Mouse (Mus musculus) olfactory bulb, adult 2 months (tissue): ENCODE results near the gene Rnf220.

ENCODE experiments used
- CTCF ChIP-seq: fragments of 200-500 bp; IDR thresholded peaks from 2 replicates; pipeline ENCODE4 v1.5.1; 2012; ENCODE audit warnings: low read depth, mild to moderate bottlenecking, low read length, moderate library complexity; ENCODE audit not compliant: insufficient read depth
- POLR2A ChIP-seq: fragments of 200-500 bp; IDR thresholded peaks from 2 replicates; pipeline ENCODE4 v1.6.1; 2012; ENCODE audit warnings: mild to moderate bottlenecking, low read depth, low read length, moderate library complexity; ENCODE audit not compliant: insufficient read depth

GRCm38 (mm10) chr4:117283271-117284191 is 213.3 kb downstream of the Rnf220 start:
- TF ChIP-seq CTCF = no peak
- TF ChIP-seq POLR2A = no peak
